Mouse (Mus musculus) mesoderm, embryonic 11.5 days (tissue): ENCODE measurements around the gene Slc25a41.

Experiments
- DNase-seq: peaks from one replicate; pipeline ENCODE4 v3.0.0-alpha.2; 2012; ENCODE audit warnings: low read depth, low spot score

Gene Slc25a41

GRCm38 (mm10) chr17:57047406-57047805 is 6.0 kb upstream of the Slc25a41 start:
- no peak for DNase-seq

GRCm38 (mm10) chr17:57038978-57039377 is 2.5 kb downstream of the Slc25a41 start:
- DNase-seq, result no peak

GRCm38 (mm10) chr17:57032854-57033253 is 8.6 kb downstream of the Slc25a41 start:
- DNase-seq, result no peak

- DNase-seq, result peak; percentile 100
Observed at GRCm38 (mm10) chr17:57031661-57032420, 9.6 kb downstream of the Slc25a41 start.

- DNase-seq, result peak; percentile 49
Observed at GRCm38 (mm10) chr17:57030931-57031660, 10.4 kb downstream of the Slc25a41 start, which contains the start of gene Khsrp. Gene Khsrp, minus strand, starts transcription at chr17:57031522.

- no peak for DNase-seq
Observed at GRCm38 (mm10) chr17:57029691-57030090, 11.8 kb downstream of the Slc25a41 start.

- no peak for DNase-seq
Observed at GRCm38 (mm10) chr17:57027471-57027870, 14.0 kb downstream of the Slc25a41 start.

GRCm38 (mm10) chr17:57020960-57021359 is 20.5 kb downstream of the Slc25a41 start:
- no peak for DNase-seq

- no peak for DNase-seq
Observed at GRCm38 (mm10) chr17:57019693-57020092, 21.8 kb downstream of the Slc25a41 start.

GRCm38 (mm10) chr17:57012245-57012795 is 29.1 kb downstream of the Slc25a41 start:
- no peak for DNase-seq

- peak; percentile 100 for DNase-seq
Observed at GRCm38 (mm10) chr17:57011236-57012141, 30.0 kb downstream of the Slc25a41 start, which contains the start of the genes Gtf2f1 and Gm17949. Gene Gtf2f1, minus strand, starts transcription at chr17:57011288. Gene Gm17949, plus strand, starts transcription at chr17:57011469.

GRCm38 (mm10) chr17:57010911-57011235 is 30.6 kb downstream of the Slc25a41 start:
- DNase-seq, result no peak

- no peak for DNase-seq
Observed at GRCm38 (mm10) chr17:57007137-57007905, 34.1 kb downstream of the Slc25a41 start.

- no peak for DNase-seq
Observed at GRCm38 (mm10) chr17:57003994-57004393, 37.5 kb downstream of the Slc25a41 start.

- DNase-seq, result no peak
Observed at GRCm38 (mm10) chr17:57001228-57001627, 40.2 kb downstream of the Slc25a41 start.

GRCm38 (mm10) chr17:56999968-57000609 is 41.4 kb downstream of the Slc25a41 start, which contains the start of gene Pspn:
Gene Pspn, minus strand, starts transcription at chr17:57000018.
- no peak for DNase-seq

GRCm38 (mm10) chr17:56999414-56999813 is 42.0 kb downstream of the Slc25a41 start:
- no peak for DNase-seq

GRCm38 (mm10) chr17:56997029-56997667 is 44.3 kb downstream of the Slc25a41 start, which contains the start of gene Alkbh7:
Gene Alkbh7, plus strand, starts transcription at chr17:56997339.
- DNase-seq, result peak; percentile 97

GRCm38 (mm10) chr17:56996506-56996905 is 44.9 kb downstream of the Slc25a41 start:
- no peak for DNase-seq
